Mouse (Mus musculus) myocyte (in vitro differentiated cells): ENCODE results near the gene Nfic.

Source experiments
- POLR2A ChIP-seq: IDR thresholded peaks from one replicate; pipeline ENCODE4 v1.6.1; 2011; ENCODE audit warnings: low read depth, mild to moderate bottlenecking, control low read depth, moderate library complexity; ENCODE audit not compliant: insufficient read length
- USF1 ChIP-seq: IDR thresholded peaks from one replicate; pipeline ENCODE4 v1.6.1; 2011; ENCODE audit warnings: low read depth, mild to moderate bottlenecking, control low read depth, moderate library complexity

GRCm38 (mm10) chr10:81424246-81425051 is 31.0 kb downstream of the Nfic start:
- TF ChIP-seq USF1 (no peak), POLR2A (no peak)
